Mouse (Mus musculus) midbrain, embryonic 10.5 days (tissue): ENCODE measurements around the gene Slc9a9. TPM values are rescaled to one million over a fixed set of nuclear protein-coding genes. Genes with fewer than 3 reads are reported as not detected.

Experiments used
- DNase-seq: peaks from one replicate; pipeline ENCODE4 v3.0.0-alpha.2; 2017; ENCODE audit warnings: low spot score
- H3K27ac ChIP-seq: fragments of 300-500 bp; sonication (generic); replicated peaks from 2 replicates; pipeline ENCODE4 v1.5.1; 2016; ENCODE audit warnings: mild to moderate bottlenecking
- H3K27me3 ChIP-seq: fragments of 300-500 bp; sonication (generic); 2 replicates; pipeline ENCODE4 v1.6.1; 2016; ENCODE audit warnings: low read depth, mild to moderate bottlenecking; ENCODE audit not compliant: poor library complexity, severe bottlenecking
- H3K36me3 ChIP-seq: fragments of 300-500 bp; sonication (generic); 2 replicates; pipeline ENCODE4 v1.6.1; 2016; ENCODE audit warnings: mild to moderate bottlenecking, moderate library complexity
- H3K4me1 ChIP-seq: fragments of 300-500 bp; sonication (generic); 2 replicates; pipeline ENCODE4 v1.6.1; 2016
- H3K4me3 ChIP-seq: fragments of 300-500 bp; sonication (generic); 2 replicates; pipeline ENCODE4 v1.5.1; 2016; ENCODE audit warnings: mild to moderate bottlenecking, moderate library complexity
- H3K9me3 ChIP-seq: fragments of 300-500 bp; sonication (generic); replicated peaks from 2 replicates; pipeline ENCODE4 v1.6.1; 2016; ENCODE audit warnings: mild to moderate bottlenecking
- WGBS: fragments of 180-500 bp; shearing (Covaris S2); methylation state at CpG from one replicate; pipeline ENCODE4 v1.1.7; 2016; 5-methylcytosine and 5-hydroxymethylcytosine counted together
- polyA plus RNA-seq: library from polyadenylated mRNA; unstranded; fragments of >200 nt; fragmentation: Nextera tagmentation; extraction: Ambion mirVana; gene quantifications from 2 replicates; pipeline ENCODE4 v1.2.1, GENCODE M21; 2016

Gene Slc9a9
- polyA plus RNA-seq, 1 experiment from 2014 or later: 1.9 TPM

GRCm38 (mm10) chr9:94869023-94869799 is 199.5 kb downstream of the Slc9a9 start:
- Histone ChIP-seq H3K9me3 (no peaks in the 10 kb centered on the region), H3K4me3 (no peak overlapping the region), H3K27me3 (no peaks in the 10 kb centered on the region), H3K27ac (no peak overlapping the region), H3K36me3 (no peaks in the 10 kb centered on the region), H3K4me1 (no peaks in the 10 kb centered on the region)
- WGBS: 80% methylated on average over 4 of the region's 4 CpGs
- no peak for DNase-seq

GRCm38 (mm10) chr9:94882517-94882916 is 212.8 kb downstream of the Slc9a9 start:
- H3K27ac ChIP-seq: no peak overlapping the region
- H3K4me3 ChIP-seq: no peak overlapping the region
- WGBS: 91% methylated on average over 3 of the region's 3 CpGs
- no peaks in the 10 kb centered on the region for H3K27me3 ChIP-seq
- DNase-seq: no peak
- no peaks in the 10 kb centered on the region for H3K36me3 ChIP-seq
- H3K9me3 ChIP-seq: no peaks in the 10 kb centered on the region
- H3K4me1 ChIP-seq: no peaks in the 10 kb centered on the region

DNA sequence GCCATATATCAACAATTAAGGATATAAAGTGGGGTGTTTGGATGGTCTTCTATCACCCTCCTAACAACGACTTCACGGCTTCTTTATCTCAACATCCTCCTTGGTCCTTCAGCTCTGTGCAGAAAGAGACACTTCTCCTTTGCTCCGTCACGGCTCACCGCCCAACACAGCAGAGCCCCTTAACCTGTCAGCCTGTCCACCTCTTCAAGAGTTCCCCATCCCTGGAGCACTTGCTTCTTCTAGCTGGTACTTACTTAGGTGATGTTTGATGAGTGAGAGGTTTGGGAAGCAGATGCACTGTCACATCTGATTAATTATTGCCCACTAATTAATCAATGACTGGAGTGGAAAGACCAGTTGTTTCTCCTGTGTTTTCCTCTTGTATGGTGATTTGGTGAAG is 213.7 kb downstream of the Slc9a9 start:
- no peak overlapping the region for H3K27ac ChIP-seq
- 91% methylated on average over 5 of the region's 5 CpGs for WGBS
- H3K4me1 ChIP-seq: no peaks in the 10 kb centered on the region
- H3K27me3 ChIP-seq: no peaks in the 10 kb centered on the region
- no peaks in the 10 kb centered on the region for H3K9me3 ChIP-seq
- no peak overlapping the region for H3K4me3 ChIP-seq
- no peaks in the 10 kb centered on the region for H3K36me3 ChIP-seq
- DNase-seq: no peak

GRCm38 (mm10) chr9:94885151-94885550 is 215.4 kb downstream of the Slc9a9 start:
- DNase-seq: no peak
- 96% methylated on average over 1 of the region's 1 CpGs for WGBS
- no peak overlapping the region for H3K27ac ChIP-seq
- no peaks in the 10 kb centered on the region for H3K4me1 ChIP-seq
- H3K9me3 ChIP-seq: no peaks in the 10 kb centered on the region
- H3K27me3 ChIP-seq: no peaks in the 10 kb centered on the region
- H3K36me3 ChIP-seq: no peaks in the 10 kb centered on the region
- no peak overlapping the region for H3K4me3 ChIP-seq

DNA sequence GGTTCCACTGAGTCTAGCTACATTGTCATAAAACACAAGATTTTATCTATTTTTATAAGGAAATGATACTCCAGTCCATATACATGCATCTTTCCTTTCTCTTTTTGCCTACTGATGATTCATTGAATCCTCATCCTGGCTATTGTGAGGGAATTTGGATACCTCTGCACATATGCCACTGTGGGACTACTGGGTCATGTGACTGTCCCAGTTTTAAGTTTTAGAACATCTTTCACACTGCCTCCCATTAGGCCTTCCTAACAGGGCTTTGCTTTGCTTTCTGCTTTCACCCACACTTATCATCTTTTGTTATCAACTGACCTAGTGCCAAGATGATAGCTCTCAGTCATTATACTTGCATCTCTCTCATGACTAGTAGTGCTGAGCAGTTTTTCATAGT is 219.9 kb downstream of the Slc9a9 start:
- Histone ChIP-seq H3K36me3 (no peaks in the 10 kb centered on the region), H3K4me1 (no peaks in the 10 kb centered on the region), H3K27me3 (no peaks in the 10 kb centered on the region), H3K9me3 (no peaks in the 10 kb centered on the region), H3K27ac (no peak overlapping the region), H3K4me3 (no peak overlapping the region)
- DNase-seq: no peak

- WGBS: 91% methylated on average over 5 of the region's 5 CpGs
- Histone ChIP-seq H3K27ac (no peak overlapping the region), H3K4me3 (no peak overlapping the region), H3K27me3 (no peaks in the 10 kb centered on the region), H3K36me3 (no peaks in the 10 kb centered on the region), H3K9me3 (no peaks in the 10 kb centered on the region), H3K4me1 (0 out of 2 replicates have a peak, but pooled peaks cover 3% of the 10 kb centered on the region)
- no peak for DNase-seq
Observed at GRCm38 (mm10) chr9:94895882-94896281, 226.2 kb downstream of the Slc9a9 start.

GRCm38 (mm10) chr9:94904180-94904579 is 234.5 kb downstream of the Slc9a9 start:
- Histone ChIP-seq H3K27ac (no peak overlapping the region), H3K36me3 (no peaks in the 10 kb centered on the region), H3K27me3 (no peaks in the 10 kb centered on the region), H3K4me3 (no peak overlapping the region), H3K9me3 (no peaks in the 10 kb centered on the region; the same call in 1 of the 2 replicates), H3K4me1 (0 out of 2 replicates have a peak, but pooled peaks cover 3% of the 10 kb centered on the region)
- no peak for DNase-seq

GRCm38 (mm10) chr9:94907020-94907610 is 237.4 kb downstream of the Slc9a9 start:
- WGBS: 92% methylated on average over 4 of the region's 4 CpGs
- Histone ChIP-seq H3K27ac (no peak overlapping the region), H3K9me3 (no peaks in the 10 kb centered on the region; the same call in 1 of the 2 replicates), H3K36me3 (no peaks in the 10 kb centered on the region), H3K27me3 (no peaks in the 10 kb centered on the region), H3K4me3 (no peak overlapping the region), H3K4me1 (no peaks in the 10 kb centered on the region)
- DNase-seq: no peak

DNA sequence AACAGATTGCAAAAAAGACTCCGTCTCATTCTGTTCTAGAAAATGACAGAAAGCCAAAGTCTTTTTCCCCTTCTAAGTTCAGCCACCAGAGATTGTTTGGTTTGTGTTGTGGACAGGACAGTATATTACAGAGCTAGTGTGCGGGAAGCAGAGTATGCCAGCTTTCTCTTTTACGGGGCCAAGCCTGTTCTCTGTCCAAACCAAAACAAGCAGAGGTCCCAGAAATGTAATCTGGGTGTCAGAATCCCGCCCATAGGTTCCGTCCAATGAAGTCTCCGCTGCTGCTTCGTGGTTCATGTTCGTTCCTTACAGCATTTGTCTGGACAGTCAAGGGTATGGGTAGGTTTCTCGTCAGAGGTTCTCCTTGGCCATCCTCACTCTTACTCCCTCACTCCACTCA is 242.4 kb downstream of the Slc9a9 start:
- DNase-seq: no peak

GRCm38 (mm10) chr9:94922062-94922461 is 252.4 kb downstream of the Slc9a9 start:
- Histone ChIP-seq H3K4me3 (no peak overlapping the region), H3K4me1 (no peaks in the 10 kb centered on the region), H3K27ac (no peak overlapping the region), H3K36me3 (no peaks in the 10 kb centered on the region), H3K9me3 (no peaks in the 10 kb centered on the region), H3K27me3 (no peaks in the 10 kb centered on the region)
- 66% methylated on average over 5 of the region's 5 CpGs for WGBS
- DNase-seq: no peak

More for the DNA sequence above, 242.4 kb downstream of the Slc9a9 start:
- H3K4me3 ChIP-seq: no peak overlapping the region
- 90% methylated on average over 9 of the region's 9 CpGs for WGBS
- H3K27ac ChIP-seq: no peak overlapping the region
- no peaks in the 10 kb centered on the region for H3K27me3 ChIP-seq
- H3K4me1 ChIP-seq: no peaks in the 10 kb centered on the region
- no peaks in the 10 kb centered on the region for H3K9me3 ChIP-seq
- H3K36me3 ChIP-seq: no peaks in the 10 kb centered on the region

DNA sequence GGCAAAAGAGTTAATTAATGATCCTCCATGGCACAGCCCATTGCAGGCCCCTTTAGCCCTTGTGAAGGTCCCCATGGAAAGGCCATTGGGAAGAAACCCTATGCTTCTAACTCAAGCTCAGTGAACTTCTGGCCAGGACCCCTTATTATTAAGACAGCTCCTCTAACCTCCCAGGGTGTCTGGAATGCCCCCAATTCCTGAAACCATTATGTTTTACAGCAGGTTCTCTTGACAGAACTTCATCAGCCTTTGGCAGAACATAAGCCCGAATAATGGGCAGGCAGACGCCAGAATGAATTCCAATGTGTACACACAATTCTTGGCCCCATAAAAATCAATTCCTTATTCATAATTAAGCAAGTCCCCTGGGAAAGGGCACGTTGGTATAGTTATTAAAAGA is 256.1 kb downstream of the Slc9a9 start:
- Histone ChIP-seq H3K9me3 (no peaks in the 10 kb centered on the region; the same call in 1 of the 2 replicates), H3K36me3 (no peaks in the 10 kb centered on the region), H3K27ac (no peak overlapping the region), H3K4me3 (no peak overlapping the region), H3K27me3 (no peaks in the 10 kb centered on the region), H3K4me1 (no peaks in the 10 kb centered on the region)
- no peak for DNase-seq
- 82% methylated on average over 3 of the region's 3 CpGs for WGBS

DNA sequence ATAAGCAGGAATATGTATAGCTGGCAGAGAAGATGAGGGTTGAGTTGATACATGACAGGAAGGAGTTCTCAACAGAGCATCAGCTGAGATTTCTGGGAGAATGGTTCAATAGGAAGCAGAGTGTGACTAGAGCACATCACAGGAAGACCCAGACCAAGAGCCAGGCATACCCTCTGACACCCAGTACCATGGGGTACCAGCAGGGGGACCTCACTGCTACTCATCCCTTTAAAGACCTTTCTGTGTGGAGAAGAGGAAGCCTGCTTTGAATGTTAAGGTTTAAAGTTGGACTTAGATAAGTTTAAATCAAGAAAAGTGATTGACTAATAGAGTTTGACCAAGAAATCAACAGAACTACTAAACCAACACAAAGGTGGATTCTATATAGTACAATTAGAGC is 257.4 kb downstream of the Slc9a9 start:
- no peaks in the 10 kb centered on the region; the same call in 1 of the 2 replicates for H3K9me3 ChIP-seq
- no peaks in the 10 kb centered on the region for H3K4me1 ChIP-seq
- no peak for DNase-seq
- no peak overlapping the region for H3K27ac ChIP-seq
- no peaks in the 10 kb centered on the region for H3K36me3 ChIP-seq
- no peak overlapping the region for H3K4me3 ChIP-seq
- H3K27me3 ChIP-seq: no peaks in the 10 kb centered on the region

- H3K4me1 ChIP-seq: no peaks in the 10 kb centered on the region
- H3K27ac ChIP-seq: no peak overlapping the region
- H3K9me3 ChIP-seq: no peaks in the 10 kb centered on the region
- H3K4me3 ChIP-seq: no peak overlapping the region
- H3K36me3 ChIP-seq: no peaks in the 10 kb centered on the region
- H3K27me3 ChIP-seq: no peaks in the 10 kb centered on the region
- DNase-seq: no peak
- WGBS: 90% methylated on average over 7 of the region's 7 CpGs
Observed at GRCm38 (mm10) chr9:94945569-94946135, 275.9 kb downstream of the Slc9a9 start.
